Mouse (Mus musculus): ENCODE measurements around the gene Pid1. TPM values are rescaled to one million over a fixed set of nuclear protein-coding genes. Genes with fewer than 3 reads are reported as not detected.

The Pid1 gene
- 10 to 100 TPM; 43.8 to 46.0 TPM for total RNA-seq (2021)

DNA sequence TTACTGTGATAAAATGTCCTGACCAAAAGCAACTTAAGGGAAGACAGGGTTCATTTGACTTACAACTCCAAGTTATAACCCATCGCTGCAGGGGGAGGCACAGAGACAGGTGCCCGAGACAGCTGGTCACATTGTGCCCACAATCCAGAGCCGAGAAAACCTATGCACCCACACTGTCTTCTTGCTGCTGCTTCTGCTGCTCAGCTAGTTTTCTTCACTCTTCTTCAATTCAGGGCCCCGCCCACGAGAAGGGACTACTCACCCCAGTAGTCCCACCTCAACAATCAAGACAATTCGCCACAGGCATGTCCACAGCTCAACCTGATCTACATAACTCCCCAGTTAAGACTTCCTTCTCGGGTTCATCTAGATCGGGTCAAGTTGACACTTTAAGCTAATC lies at the start of gene Pid1:
Gene Pid1 (minus strand): TSS at position 214 of the 400 bp plus-strand sequence.
- intact Hi-C loops (cut with DNase I) = no loop called here
- DNase-seq (ENCODE audit: extremely low spot score in 1 of 2, low spot score in 2 of 2) = no peak

DNA sequence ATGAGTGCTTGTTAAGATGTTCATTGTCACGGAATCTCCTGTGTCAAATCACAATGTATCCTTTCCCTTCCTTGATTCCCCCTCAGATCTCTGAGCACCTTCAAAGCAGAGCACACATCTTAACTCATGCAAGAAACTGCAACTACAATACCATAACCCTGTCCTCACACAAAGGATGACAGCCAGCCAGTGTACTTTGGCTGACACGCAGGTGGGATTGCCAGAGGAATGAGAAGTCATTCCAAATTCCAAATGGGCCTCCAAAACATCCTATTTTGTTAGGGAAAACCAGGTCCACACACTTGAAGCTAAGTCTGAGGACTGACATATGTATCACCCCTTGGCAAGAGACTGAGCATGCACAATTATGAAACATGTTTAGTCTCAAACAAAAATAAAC lies 45.5 kb upstream of the Pid1 start:
- no peak for DNase-seq (ENCODE audit: extremely low spot score in 1 of 2, low spot score in 2 of 2)
- intact Hi-C loops (cut with DNase I) = no loop called here

DNA sequence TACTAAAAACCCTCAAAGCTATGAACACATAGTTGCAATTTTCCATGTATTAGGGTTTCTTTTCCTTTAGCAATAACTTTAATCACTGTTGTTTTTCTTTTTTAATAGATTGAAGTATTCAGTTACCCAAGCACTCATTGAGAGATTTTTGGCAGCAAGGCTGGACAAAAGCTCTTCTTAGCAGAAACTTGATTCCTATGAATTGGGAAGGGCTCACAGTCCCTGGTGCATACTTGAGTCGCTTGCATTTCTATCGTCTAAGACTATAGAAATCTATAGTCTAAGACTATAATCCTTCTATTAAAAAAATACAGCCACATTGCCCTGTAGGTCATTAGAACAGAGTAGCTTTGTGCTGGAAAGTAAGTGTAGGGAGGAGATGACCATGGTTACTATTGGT lies 44.9 kb upstream of the Pid1 start:
- intact Hi-C loops (cut with DNase I) = no loop called here
- no peak for DNase-seq (ENCODE audit: extremely low spot score in 1 of 2, low spot score in 2 of 2)

DNA sequence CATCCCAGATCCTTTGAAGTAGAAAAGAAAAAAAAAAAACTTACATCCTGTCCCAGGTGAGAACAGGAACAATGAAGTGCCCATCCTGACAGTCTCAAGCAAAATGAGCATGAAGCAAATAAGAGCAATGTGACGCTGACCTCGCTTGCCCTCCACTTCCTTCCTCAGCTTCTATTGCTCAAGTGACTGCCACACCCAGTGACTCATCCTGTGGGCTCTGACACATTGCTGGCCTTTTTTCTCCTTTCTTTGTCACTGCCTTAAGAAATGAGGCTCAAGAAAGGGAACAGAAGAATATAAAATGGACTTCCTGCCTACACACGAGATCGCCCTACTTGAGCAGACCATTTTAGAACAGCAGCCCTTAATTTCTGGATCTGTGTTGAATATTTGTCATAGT lies 42.9 kb upstream of the Pid1 start:
- intact Hi-C loops (cut with DNase I) = no loop called here
- no peak for DNase-seq (ENCODE audit: extremely low spot score in 1 of 2, low spot score in 2 of 2)

DNA sequence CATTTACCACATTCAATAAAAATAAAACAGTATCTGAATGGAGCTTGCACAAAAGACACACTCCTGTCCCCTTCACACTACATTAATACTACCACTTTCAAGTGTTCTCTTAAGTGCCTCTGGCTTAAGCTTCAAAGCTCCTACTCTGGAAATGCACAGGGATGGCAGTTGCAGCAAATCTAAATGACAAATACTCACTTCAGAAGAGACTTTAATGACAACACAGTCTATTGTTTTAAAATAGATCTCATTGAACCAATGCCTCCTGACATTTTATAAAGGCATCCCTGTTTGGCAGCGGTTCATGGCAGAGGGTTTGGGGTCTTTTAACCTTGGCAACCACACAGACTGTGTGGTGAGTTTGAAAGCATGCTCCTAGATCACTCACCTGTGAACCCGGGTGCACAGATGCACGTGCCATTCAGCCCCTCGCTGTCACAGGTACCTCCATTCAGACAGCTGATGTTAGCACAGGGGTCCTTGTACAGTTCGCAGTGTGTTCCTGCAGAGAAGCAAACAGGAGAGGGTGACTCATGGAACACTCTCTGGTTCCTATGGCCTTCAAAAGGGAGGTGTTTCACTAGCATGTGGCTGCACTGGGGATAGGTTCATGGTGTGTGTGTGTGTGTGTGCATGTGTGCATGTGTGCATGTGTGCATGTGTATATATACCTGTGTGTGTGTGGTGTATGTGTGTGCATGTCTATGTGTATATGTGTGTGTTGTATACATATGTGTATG lies 41.7 kb upstream of the Pid1 start:
- DNase-seq (ENCODE audit: extremely low spot score in 1 of 2, low spot score in 2 of 2) = no peak
- intact Hi-C loops (cut with DNase I) = no loop called here

DNA sequence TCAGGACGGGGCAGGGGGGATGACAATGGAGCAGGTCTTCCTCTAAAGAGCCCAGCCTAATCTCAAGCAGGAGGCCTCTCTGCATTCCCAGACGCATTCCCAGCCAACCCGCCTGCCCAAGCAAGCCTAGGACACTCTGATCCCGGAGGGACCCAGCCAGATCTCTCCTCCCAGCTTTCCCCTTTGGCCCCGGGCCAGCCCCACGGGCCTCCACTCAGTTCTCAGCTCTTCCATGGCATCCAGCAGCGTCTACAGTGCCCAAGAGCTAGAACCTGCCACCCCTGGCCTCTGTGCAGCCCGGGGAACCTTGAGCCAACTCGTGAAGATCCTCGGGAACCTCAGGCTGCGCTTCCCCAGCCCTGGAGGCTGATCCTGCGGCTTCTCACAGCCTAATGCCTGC lies 40.9 kb upstream of the Pid1 start:
- intact Hi-C loops (cut with DNase I) = no loop called here
- peak in 1 of 2 experiments; percentile 44 for DNase-seq (ENCODE audit: extremely low spot score in 1 of 2, low spot score in 2 of 2)

DNA sequence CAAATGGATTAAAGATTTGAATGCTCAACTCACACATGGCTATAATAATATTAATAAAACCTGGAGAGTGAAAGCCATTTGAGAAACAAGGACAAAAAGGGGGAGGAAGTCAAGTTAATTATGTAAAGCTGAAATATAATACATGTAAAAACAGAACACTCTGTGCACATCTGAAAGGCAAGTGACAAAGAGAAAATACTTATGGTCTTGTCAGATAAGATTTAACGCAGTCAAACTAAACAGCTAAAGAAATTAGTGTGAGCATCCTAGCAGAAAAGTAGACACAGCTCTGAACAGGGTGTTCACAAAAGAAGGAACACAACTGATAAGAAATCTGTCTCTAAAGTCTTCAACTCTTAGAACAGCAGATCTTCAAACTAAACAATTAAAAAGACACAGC lies 38.2 kb upstream of the Pid1 start:
- intact Hi-C loops (cut with DNase I) = no loop called here
- no peak for DNase-seq (ENCODE audit: extremely low spot score in 1 of 2, low spot score in 2 of 2)

DNA sequence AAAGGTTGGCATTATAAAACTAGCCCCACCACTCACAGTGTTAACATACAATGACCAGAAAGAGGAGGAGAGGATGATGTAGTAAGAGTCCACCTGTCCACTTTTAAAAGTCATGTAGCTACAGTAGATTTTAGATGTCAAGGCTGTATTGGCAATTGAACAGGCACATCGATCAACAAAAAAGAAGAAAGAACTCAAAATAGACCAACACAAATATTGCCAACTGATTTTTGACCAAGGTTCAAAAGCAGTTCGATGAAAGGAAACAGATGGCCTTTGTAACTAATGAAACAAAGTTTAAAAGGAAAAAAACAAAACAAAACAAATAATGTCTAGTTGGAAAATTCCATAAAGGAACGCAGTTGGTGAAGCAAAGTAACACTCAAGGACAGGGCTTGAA lies 35.7 kb upstream of the Pid1 start:
- DNase-seq (ENCODE audit: extremely low spot score in 1 of 2, low spot score in 2 of 2) = no peak
- intact Hi-C loops (cut with DNase I) = no loop called here

DNA sequence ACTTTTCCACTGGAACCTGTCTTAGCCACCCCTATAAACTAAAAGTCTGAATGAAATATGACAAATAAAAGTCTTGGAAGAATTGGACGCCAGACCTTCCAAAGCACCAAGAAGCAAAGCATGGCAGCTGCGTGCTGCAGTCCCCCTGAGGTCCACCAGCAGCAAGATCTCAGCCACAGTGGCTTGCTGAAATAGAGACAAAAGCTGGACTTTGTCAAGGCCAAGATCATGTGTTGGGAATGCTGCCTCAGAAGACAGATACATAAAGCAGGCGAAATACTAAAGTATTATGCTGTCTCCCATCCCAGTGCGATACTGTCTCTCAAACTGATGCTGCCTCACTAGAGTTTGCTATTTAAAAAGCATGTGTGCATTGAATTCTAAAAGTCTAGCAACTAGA lies 35.1 kb upstream of the Pid1 start:
- intact Hi-C loops (cut with DNase I) = no loop called here
- no peak for DNase-seq (ENCODE audit: extremely low spot score in 1 of 2, low spot score in 2 of 2)

DNA sequence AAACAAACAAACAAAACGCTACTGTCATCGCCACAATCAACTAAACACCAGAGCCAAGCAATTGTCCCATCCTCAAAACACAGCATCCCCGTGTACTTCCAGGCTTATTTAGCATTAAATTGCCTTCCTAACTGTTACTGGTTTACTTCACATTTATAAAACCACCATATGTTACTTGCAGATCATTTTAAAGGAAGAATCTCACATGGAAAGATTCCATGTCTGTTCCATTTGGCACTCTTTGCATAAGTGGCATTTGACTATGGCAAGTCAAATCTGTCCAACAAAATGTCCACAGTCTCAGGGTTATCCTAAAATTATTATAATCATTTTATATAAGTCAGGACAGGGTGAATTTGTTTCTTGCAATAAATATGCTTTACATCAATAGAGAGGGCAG lies 32.8 kb upstream of the Pid1 start:
- no peak for DNase-seq (ENCODE audit: extremely low spot score in 1 of 2, low spot score in 2 of 2)
- intact Hi-C loops (cut with DNase I) = no loop called here

DNA sequence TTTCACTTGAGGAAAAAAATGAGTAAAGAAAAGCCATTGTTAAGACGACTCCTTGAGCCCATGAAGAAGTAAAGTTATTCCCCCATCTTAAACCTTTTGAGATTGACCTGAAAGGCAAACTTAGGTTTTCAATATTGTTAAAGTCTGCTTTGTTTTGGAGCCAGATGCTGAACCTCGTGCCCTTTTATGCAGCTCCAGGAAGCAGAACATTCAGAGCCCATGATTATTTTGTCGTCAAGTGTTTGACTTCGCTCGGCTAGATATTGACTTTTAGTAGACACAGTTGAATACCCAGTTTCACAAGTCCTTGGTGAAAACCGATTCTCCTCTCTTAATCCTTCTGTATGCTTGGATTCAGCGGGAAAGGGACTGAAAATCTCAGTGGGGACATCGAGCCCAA lies 31.9 kb upstream of the Pid1 start:
- intact Hi-C loops (cut with DNase I) = no loop called here
- no peak for DNase-seq (ENCODE audit: extremely low spot score in 1 of 2, low spot score in 2 of 2)

DNA sequence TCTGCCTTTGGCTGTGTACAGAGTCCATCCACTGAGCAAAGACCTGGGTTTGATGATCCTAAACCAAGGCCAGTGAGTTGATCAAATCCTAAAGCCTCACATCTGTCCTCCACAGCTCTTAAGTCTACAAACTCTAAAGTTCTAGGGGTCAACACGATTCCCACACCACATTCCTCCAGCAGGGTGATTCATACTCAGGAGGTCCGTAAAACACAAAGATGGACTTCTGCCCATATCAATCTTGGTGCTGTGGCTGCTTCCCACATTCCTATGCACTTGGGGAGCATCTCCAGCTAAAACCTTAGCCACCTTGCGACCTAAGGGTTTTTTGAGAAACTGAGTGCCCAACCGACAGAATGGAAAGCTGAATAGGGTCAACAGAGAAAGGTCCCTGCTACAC lies 27.0 kb upstream of the Pid1 start:
- no peak for DNase-seq (ENCODE audit: extremely low spot score in 1 of 2, low spot score in 2 of 2)
- intact Hi-C loops (cut with DNase I) = no loop called here

DNA sequence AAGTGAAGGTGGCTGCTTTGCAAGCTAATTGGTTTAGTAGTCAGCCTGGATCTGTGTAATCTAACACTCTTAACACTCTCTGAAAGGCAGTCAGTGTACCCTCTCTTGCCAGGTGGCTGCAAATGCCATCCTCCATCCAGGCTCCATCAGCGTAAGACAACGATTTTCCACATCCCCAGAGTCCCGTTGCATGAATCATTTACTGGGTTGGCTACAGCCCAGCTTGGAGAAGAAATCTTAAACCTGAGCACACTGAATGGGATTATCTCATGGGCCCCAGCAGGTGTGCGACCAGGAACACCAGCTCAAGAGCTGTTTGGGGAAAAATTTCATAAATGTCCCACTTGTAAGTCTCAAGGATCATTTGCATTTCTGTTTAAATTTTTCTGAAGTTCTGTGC lies 23.6 kb upstream of the Pid1 start:
- DNase-seq (ENCODE audit: extremely low spot score in 1 of 2, low spot score in 2 of 2) = peak; percentile 27 to 31
- intact Hi-C loops (cut with DNase I) = no loop called here

DNA sequence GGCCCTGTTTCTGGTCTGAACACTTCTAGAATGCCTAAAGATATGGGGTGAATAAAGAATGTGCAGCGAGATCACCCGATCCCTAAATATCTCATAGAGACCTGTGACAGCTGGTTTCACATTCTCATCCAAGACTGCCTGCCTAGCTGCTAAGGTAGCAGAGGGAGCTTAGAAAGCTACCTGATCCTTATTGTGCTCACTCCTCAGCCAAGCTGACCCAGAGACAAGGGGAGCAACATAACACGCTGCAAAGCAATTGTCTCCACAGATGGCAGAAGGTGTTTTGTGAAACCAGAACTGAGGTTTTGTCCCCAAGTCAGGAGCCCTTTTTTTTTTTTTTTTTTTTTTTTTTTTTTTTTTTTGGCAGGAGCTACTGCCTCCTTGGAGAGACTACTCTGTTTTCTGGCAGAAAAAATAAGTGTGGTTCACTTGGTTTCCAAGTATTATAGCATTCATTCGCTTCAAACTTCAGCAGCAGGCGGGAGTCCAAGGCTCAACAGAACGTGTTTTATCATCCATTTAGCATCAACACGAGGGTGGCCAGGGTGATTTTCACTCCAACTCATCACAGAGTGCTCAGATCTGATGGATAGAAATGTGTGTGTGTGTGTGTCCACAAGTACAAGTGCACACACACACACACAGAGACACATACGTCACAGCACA lies 22.6 kb upstream of the Pid1 start:
- intact Hi-C loops (cut with DNase I) = no loop called here
- peak; percentile 31 to 48 for DNase-seq (ENCODE audit: extremely low spot score in 1 of 2, low spot score in 2 of 2)

DNA sequence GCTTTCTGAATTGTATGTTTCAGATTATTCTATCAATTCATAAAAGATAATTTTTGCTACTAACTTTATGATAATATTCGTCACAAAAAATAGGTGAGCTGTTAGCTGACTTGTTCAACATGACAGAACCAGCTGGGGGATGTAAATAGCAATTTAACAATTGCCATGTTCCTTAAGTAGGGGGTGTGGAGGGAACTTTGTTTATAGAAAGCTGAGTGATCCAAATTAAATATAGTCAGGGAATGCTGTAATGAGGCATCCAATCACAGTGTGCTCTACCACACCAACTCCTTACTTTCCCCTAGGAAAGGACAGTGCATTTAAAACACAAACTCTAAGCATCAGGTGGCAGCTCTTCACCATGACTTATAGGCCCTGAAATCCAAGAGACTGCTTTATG lies 18.7 kb upstream of the Pid1 start:
- intact Hi-C loops (cut with DNase I) = no loop called here
- no peak for DNase-seq (ENCODE audit: extremely low spot score in 1 of 2, low spot score in 2 of 2)

DNA sequence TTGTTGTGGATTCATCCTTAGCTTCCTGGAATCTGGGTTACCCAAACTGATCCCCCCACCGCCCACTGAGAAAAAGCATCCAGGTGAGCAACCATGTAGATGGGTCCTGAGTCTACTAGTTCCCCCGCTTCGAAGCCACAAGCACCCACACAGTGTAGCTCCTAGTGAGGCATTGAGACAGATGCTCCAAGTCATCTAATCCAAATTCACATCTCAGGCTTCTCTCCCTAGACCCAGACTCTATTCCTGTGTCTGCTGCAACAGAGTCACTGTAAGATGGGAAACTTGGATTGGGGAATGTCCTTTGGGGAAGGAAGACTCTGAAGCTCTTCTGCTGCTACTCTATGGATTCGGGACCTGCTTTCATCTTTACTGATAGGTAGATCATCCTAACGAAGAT lies 18.1 kb upstream of the Pid1 start:
- no peak for DNase-seq (ENCODE audit: extremely low spot score in 1 of 2, low spot score in 2 of 2)
- intact Hi-C loops (cut with DNase I) = no loop called here

DNA sequence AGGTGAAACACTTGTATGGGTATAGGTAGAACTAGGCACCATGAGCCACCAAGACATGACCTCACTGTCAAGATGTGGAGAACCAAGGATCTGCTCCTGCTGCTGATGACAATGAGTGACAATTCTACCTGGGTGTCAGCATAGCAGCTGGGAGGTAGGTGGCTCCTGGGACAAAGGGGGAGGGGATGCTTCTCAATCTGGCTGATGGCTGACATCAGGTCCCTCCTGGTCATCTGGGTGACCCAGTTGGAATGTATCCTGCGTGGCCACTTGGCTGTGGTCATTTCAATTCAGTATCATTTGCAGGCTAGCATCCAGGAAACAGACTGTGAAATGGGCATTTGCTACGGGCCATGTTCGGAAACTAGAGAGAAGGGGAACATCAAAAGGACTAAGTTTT lies 16.9 kb upstream of the Pid1 start:
- intact Hi-C loops (cut with DNase I) = no loop called here
- DNase-seq (ENCODE audit: extremely low spot score in 1 of 2, low spot score in 2 of 2) = no peak

DNA sequence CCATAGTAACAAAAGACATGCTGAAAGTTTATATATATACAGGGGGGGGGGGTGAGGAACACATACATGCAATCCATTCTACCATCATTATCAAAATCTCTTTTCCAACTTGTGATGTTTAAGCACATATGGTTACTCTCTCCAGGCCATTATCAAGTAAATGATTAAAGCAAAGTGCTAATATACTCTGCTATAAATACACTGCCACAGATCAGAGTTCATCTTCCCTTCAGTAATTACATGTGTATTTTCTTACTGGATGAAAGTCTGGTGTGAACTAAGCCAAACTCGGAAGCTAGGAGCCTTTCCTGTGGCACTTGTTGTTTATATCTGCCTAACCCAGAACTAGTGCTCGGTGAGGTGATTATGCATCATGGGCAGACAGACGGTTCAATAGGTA lies 3.8 kb upstream of the Pid1 start:
- intact Hi-C loops (cut with DNase I) = no loop called here
- no peak for DNase-seq (ENCODE audit: extremely low spot score in 1 of 2, low spot score in 2 of 2)

DNA sequence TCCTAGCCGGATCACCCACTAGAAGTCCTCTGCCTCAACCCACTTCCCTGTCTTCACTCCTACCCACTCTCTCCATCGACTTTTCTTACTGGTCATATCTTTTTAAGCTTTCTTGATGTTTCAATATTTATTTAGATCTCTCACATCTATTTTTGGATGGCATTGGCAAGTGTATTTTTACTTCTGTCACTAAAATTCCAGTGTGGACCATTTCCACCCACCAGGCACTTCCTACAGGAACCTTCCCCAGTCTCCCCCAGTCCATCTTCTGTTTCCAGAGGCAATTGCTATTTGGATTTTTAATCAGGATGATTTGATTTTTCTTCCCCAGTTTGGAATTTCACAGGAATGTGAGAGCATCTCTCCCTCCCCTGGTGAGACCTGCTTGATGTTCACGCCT lies 2.6 kb upstream of the Pid1 start:
- DNase-seq (ENCODE audit: extremely low spot score in 1 of 2, low spot score in 2 of 2) = no peak
- intact Hi-C loops (cut with DNase I) = no loop called here

DNA sequence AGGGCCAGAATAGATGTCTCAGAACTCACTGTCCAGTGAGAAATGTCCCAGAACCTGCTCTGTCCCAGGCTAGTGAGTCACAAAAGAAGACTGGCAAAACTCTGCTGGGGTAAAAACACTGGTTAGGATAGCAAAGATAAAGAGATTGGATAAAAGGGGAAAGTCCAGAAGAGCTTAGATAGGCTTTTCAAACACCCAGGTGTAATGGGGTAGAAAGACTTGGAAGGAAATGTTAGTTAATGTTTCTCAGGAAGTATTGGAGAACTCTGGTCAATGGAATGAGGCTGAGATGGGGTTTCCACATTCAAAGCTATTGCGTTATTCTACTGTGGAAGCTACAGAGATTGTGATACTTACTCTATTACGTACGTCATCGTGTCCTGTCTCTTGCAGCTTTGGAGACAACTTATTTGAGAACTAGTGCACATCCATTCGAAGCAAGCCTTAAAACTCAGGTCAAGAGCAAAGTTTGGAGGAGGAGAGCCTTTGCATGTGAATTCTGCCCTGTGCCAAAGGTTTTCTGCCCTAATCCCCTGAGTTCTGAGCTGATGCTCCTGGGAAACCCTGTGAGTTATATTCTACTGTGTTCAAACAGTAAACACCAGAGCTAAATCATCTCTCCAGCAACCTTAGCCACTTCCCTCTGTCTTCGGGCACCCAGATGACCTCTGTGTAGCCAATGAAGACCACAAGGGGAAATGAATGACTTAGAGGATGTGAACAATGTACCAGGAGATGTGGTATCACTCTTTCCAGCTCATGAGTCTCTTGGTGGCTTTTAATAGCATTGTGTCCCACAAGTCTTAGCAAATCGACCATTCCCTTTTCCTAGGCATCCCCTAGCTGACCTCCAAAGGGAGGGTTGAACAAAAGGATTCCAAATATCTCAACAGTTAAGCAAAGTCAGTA lies 1.0 kb downstream of the Pid1 start:
- intact Hi-C loops (cut with DNase I) = no loop called here

More for the DNA sequence above, 1.0 kb downstream of the Pid1 start:
- DNase-seq (ENCODE audit: extremely low spot score in 1 of 2, low spot score in 2 of 2) = no peak

All from left cerebral cortex, postnatal 10 days (tissue).